Mouse (Mus musculus) lung, embryonic 14.5 days (tissue): ENCODE results near the gene Zfp335. TPM values are rescaled to one million over a fixed set of nuclear protein-coding genes. Genes with fewer than 3 reads are reported as not detected.

Experiments
- ATAC-seq: fragments of 200-750 bp; cut with Nextera tagmentation; 2 replicates; pipeline ENCODE4 v1.8.0; 2017; ENCODE audit warnings: mild to moderate bottlenecking, moderate TSS enrichment, moderate library complexity; ENCODE audit not compliant: insufficient read depth
- DNase-seq: peaks from one replicate; pipeline ENCODE4 v3.0.0-alpha.2; 2015
- H3K27ac ChIP-seq: fragments of 300-500 bp; sonication (generic); 2 replicates; pipeline ENCODE4 v1.5.1; 2014; ENCODE audit warnings: low read depth, mild to moderate bottlenecking, moderate library complexity
- H3K27me3 ChIP-seq: fragments of 300-500 bp; sonication (generic); 2 replicates; pipeline ENCODE4 v1.6.1; 2014; ENCODE audit warnings: low read length, control low read depth; ENCODE audit not compliant: insufficient read depth
- H3K36me3 ChIP-seq: fragments of 300-500 bp; sonication (generic); 2 replicates; pipeline ENCODE4 v1.6.1; 2014; ENCODE audit warnings: control low read depth; ENCODE audit not compliant: insufficient read depth
- H3K4me1 ChIP-seq: fragments of 300-500 bp; sonication (generic); 2 replicates; pipeline ENCODE4 v1.6.1; 2014; ENCODE audit warnings: antibody characterized with exemption, control low read depth; ENCODE audit not compliant: insufficient read depth
- H3K4me2 ChIP-seq: fragments of 300-500 bp; sonication (generic); 2 replicates; pipeline ENCODE4 v1.6.1; 2014; ENCODE audit warnings: mild to moderate bottlenecking
- H3K4me3 ChIP-seq: fragments of 300-500 bp; sonication (generic); 2 replicates; pipeline ENCODE4 v1.5.1; 2014; ENCODE audit warnings: low read depth, low read length
- H3K9ac ChIP-seq: fragments of 300-500 bp; sonication (generic); 2 replicates; pipeline ENCODE4 v1.6.1; 2014
- H3K9me3 ChIP-seq: fragments of 300-500 bp; sonication (generic); 2 replicates; pipeline ENCODE4 v1.6.1; 2016; ENCODE audit warnings: low read depth, low read length, control low read depth
- CTCF ChIP-seq: IDR thresholded peaks from 2 replicates; pipeline ENCODE4 v1.5.1; 2016; ENCODE audit warnings: antibody characterized with exemption, low read depth
- WGBS: fragments of 180-500 bp; shearing (Covaris S2); extraction: QIAGEN DNeasy Blood & Tissue Kit; methylation state at CpG from one replicate; pipeline ENCODE4 v1.1.7; 2014; 5-methylcytosine and 5-hydroxymethylcytosine counted together
- polyA plus RNA-seq: library from polyadenylated mRNA; unstranded; fragments of >200 nt; fragmentation: Nextera tagmentation; extraction: Ambion mirVana; gene quantifications from 2 replicates; pipeline ENCODE4 v1.2.1, GENCODE M21; 2014

Gene Zfp335
- polyA plus RNA-seq, 1 experiment from 2014 or later = 15.8 TPM

DNA sequence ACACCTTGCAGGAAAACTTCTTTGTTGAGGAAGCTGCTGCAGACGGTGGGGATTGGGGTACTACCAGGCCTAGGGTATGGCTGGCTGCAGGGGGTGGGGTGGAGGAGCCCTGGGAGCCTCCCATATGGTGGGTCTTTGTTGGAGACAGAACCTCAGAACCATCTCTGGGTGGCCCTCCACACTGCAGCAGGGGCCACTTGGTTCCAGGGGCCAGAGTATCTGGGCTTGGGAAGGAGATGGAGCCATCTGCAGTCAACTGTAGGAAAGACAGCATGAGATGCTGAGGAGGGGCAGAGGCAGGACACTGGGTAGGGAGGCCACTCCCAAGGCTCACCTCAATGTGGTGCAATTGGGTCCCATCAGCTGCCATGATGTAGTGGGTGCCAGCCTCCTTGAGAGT is 16.9 kb downstream of the Zfp335 start:
- Histone ChIP-seq H3K4me2 (no peak overlapping the region), H3K4me3 (no peak overlapping the region), H3K27me3 (no peaks in the 10 kb centered on the region), H3K27ac (no peak overlapping the region), H3K9me3 (no peaks in the 10 kb centered on the region), H3K4me1 (no peaks in the 10 kb centered on the region), H3K9ac (no peak overlapping the region), H3K36me3 (peaks cover 97% of the 10 kb centered on the region)
- ATAC-seq = no peak
- peak; percentile 21; the same call in 1 of the 2 replicates for TF ChIP-seq CTCF
- 83% methylated on average over 1 of the region's 1 CpGs for WGBS
- no peak for DNase-seq

DNA sequence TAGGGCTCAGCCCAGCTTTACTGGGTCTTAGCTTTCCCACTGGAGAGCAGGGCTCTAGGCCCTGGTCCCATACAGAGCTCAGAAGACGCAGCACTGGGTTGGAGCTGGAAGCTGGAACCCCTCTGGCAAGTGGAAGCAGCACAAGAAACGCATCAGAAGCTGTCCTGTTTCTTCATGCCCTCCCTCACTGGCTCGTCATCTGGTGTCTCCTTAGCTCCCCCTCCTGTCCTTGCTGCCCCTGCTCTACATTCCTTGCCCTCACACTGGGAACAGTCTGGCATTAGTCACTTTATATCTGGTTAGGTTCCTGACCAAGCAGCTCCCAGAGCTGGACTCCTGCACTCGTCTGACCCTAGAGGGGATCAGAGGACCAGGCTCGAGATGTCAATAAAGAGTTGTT is 17.5 kb downstream of the Zfp335 start:
- H3K36me3 ChIP-seq = peaks cover 97% of the 10 kb centered on the region
- peak; percentile 36 for TF ChIP-seq CTCF
- 52% methylated on average over 5 of the region's 5 CpGs for WGBS

DNA sequence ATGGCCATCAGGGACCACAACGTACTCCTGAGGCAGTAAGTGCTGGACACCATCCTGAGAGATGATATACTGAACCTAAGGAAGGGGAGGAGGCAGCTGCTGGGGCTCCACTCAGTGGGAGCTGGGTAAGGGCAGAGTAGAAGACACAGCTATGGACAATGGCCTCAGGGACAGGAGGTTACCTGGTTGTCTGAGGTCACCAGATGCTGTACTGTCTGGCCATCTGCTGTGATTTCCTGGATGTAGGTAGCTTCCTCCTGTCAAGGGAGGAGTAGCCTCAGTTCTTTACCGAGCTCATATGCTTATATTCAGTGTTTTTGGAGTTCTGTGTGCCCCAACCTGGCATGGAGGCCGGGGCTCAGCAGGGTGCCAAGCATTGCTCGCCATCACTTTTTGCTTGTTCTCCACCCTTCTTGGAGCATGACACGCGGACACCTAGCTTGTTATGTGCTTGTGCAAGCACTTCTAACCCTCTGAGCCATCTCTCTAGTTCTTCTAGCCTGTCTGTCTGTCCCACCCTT is 18.8 kb downstream of the Zfp335 start:
- H3K4me1 ChIP-seq = no peaks in the 10 kb centered on the region
- no peak overlapping the region for H3K4me2 ChIP-seq
- no peak for TF ChIP-seq CTCF
- no peak overlapping the region for H3K9ac ChIP-seq
- DNase-seq (no peak), ATAC-seq (no peak)
- H3K27ac ChIP-seq = no peak overlapping the region
- no peaks in the 10 kb centered on the region for H3K27me3 ChIP-seq
- 87% methylated on average over 6 of the region's 6 CpGs for WGBS
- peaks cover 97% of the 10 kb centered on the region for H3K36me3 ChIP-seq
- H3K4me3 ChIP-seq = no peak overlapping the region
- H3K9me3 ChIP-seq = no peaks in the 10 kb centered on the region

More for the DNA sequence above, 17.5 kb downstream of the Zfp335 start:
- Histone ChIP-seq H3K4me2 (no peak overlapping the region), H3K9ac (no peak overlapping the region), H3K27ac (no peak overlapping the region), H3K4me1 (no peaks in the 10 kb centered on the region), H3K4me3 (no peak overlapping the region), H3K27me3 (no peaks in the 10 kb centered on the region), H3K9me3 (no peaks in the 10 kb centered on the region)
- ATAC-seq (no peak), DNase-seq (no peak)

DNA sequence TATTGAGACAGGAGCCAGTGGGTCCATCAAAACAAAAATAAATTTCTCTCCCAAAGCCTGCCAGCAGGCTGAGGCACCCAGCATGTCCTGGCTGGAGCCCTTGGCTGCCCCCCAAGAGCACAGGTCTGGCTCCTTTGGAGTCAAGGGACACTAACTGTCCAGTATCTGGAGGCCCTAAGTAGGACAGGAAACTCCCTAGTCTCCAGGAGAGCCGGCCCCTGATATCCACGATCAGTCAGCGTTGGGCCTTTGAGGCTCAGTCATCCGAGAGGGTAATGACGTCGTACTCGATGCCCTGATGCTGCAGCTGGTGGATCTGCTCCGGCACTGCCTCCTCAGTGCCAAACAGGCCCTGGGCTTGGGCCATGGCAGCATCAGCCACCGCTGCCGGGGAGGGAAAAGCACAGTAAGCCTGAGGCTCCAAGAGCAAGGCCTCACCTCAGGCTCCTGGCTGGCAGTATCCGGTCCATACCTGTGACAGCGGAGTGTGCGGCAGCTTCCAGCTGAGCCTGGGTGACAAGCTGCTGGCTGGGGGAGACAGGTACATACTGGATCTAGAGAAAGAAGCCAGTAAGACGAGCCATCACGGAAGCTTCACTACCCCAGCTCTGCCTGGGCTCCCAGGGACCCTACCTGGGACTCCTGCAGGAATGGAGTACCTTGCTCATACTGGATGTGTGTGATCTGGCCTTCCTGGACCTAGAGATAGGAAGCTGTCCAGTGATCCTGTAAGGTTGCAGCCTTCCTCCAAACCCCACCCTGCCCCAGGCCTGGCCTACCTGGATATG is 19.5 kb downstream of the Zfp335 start:
- Histone ChIP-seq H3K4me1 (no peaks in the 10 kb centered on the region), H3K4me2 (no peak overlapping the region), H3K27ac (no peak overlapping the region), H3K36me3 (peaks cover 97% of the 10 kb centered on the region), H3K27me3 (no peaks in the 10 kb centered on the region), H3K4me3 (no peak overlapping the region), H3K9ac (no peak overlapping the region), H3K9me3 (no peaks in the 10 kb centered on the region)
- no peak for DNase-seq
- 88% methylated on average over 15 of the region's 15 CpGs for WGBS
- no peak for ATAC-seq
- TF ChIP-seq CTCF = no peak

DNA sequence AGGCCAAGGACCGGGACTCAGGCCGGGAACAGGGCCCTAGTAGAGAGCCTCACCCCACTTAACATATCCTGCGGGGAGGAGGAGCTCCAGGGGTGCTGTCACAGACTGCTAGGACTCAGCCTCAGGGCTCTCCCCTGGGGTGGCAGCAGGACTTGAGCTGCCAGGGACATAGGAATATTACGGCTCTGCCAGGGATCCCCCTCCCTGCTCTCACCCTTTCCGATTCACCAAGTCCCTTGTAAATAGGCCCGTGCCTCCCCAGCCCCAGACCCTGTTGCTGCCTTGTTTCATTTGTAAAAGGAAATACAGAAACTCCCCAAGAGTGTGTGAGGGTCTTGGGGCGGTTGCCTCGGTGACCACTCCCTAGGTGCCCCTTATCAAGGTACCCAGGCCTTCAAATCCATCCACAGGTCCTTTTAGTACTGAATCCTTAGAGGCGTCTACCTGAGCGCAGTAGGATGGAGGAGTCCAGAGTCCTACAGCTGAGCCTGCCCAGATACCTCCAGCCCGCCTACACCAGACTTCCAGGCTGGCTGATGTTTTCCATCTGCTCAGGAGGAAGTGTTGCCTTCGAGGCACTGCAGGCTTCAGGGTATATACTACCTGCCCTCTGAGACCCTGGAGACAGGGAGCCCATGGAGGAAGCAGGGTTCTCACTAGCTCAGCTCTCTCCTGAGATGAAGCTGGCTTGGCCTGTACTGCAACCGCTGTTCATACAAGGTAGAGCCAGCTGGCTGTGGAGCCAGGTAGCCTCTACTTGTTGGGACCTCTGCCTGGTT is 20.3 kb downstream of the Zfp335 start:
- no peaks in the 10 kb centered on the region for H3K4me1 ChIP-seq
- WGBS = 80% methylated on average over 13 of the region's 13 CpGs
- H3K36me3 ChIP-seq = peaks cover 100% of the 10 kb centered on the region
- ATAC-seq = no peak
- H3K9ac ChIP-seq = no peak overlapping the region
- no peak overlapping the region for H3K27ac ChIP-seq
- H3K4me2 ChIP-seq = no peak overlapping the region
- no peak overlapping the region for H3K4me3 ChIP-seq
- no peak for TF ChIP-seq CTCF
- no peaks in the 10 kb centered on the region for H3K9me3 ChIP-seq
- no peak for DNase-seq
- H3K27me3 ChIP-seq = no peaks in the 10 kb centered on the region

DNA sequence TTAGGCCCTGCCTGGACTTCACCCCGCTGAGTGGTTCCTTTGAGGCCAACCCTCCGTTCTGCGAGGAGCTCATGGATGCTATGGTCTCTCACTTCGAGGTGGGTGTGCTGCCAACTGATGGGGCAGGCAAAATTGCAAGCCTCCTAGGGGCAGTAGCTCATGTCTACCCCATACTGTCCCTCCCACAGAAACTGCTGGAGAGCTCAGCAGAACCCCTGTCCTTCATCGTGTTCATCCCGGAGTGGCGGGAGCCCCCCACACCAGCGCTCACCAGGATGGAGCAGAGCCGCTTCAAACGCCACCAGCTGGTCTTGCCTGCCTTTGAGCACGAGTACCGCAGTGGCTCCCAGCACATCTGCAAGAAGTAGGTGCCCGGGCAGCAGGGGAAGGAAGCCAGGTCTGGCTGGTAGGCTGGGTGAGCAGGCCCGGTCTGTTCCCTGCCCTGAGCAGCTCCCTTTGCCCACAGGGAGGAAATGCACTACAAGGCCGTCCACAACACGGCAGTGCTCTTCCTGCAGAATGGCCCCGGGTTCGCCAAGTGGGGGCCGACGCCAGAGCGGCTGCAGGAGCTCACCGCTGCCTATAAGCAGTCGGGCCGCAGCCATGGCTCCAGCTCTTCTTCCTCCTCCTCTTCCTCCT is 21.0 kb downstream of the Zfp335 start:
- Histone ChIP-seq H3K27ac (no peak overlapping the region), H3K27me3 (no peaks in the 10 kb centered on the region), H3K4me1 (no peaks in the 10 kb centered on the region), H3K4me3 (no peak overlapping the region), H3K36me3 (peaks cover 100% of the 10 kb centered on the region), H3K9me3 (no peaks in the 10 kb centered on the region), H3K9ac (no peak overlapping the region), H3K4me2 (no peak overlapping the region)
- no peak for TF ChIP-seq CTCF
- ATAC-seq = no peak
- WGBS = 87% methylated on average over 24 of the region's 24 CpGs
- DNase-seq = no peak

DNA sequence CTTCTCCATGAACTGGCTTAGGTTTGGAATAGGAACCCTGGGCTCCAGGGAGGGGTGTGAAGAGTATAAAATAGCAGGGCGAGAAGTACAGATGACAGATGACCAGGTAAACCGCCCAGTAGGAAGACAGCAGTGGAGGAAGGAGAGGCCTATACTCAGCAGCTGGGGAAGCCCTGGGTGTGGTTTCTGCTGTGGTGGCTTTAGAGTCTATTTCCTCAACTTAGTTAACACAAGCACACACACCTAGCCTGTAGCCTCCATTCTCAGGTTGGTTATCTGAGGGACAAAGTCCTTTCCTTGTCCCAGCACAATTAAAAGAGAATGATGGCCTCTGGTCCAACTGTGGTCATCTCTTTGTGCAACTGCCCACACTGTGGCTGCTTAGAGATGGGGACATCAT is 21.6 kb downstream of the Zfp335 start:
- WGBS = 75% methylated on average over 2 of the region's 2 CpGs
- H3K27me3 ChIP-seq = no peaks in the 10 kb centered on the region
- DNase-seq = no peak
- H3K27ac ChIP-seq = no peak overlapping the region
- peaks cover 100% of the 10 kb centered on the region for H3K36me3 ChIP-seq
- no peak overlapping the region for H3K4me3 ChIP-seq
- no peaks in the 10 kb centered on the region for H3K4me1 ChIP-seq
- no peak for TF ChIP-seq CTCF
- no peaks in the 10 kb centered on the region for H3K9me3 ChIP-seq
- no peak for ATAC-seq
- H3K4me2 ChIP-seq = no peak overlapping the region
- H3K9ac ChIP-seq = no peak overlapping the region
